9 mouse cellular contexts compared by ENCODE assay signal in the genomic region with DNA sequence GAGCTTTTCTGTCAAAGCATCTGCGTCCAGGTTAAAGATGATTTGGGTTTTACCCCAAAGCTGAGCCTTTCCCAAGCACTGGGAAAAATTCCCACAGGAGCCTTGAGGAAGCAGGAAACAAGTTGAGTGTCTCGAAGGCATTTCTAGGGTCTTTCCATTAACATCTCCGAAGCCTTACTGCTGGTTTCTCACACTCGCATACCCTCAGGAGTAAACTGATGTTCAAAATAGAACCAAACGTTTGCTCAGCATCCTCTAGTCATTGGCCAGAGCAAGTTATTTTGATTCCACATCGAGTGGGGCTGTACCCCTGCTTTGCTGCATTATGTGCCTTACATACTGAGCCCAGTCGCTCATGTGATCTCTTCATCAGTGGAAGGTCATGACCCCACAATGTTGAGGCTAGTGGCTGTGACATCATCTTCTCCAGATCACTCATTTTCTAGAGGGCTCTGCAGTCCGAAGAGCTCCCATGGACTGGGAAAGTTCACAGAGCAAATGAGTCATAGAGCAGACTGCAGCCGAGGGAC.
"Had no signal": no experiment of that assay in that cellular context is flagged by ENCODE, and none has a peak within 500 bp of the region (broad histone marks: within the 10 kb centered on the region; RNA-seq: fewer than 3 reads in every experiment).

No protein-coding gene starts in this region.

- DNase-seq: kidney, postnatal 25 days; layer of hippocampus, postnatal 36 days; liver; liver, embryonic 13.5 days; liver, postnatal 0 days; lung, postnatal 14 days; retina, postnatal 1 day; right cerebral cortex, postnatal 4 days; thymus, postnatal 36 days had no signal
